Mouse (Mus musculus): ENCODE results near the gene Inpp5k.

The Inpp5k gene

GRCm38 (mm10) chr11:75653781-75654470, 23.1 kb downstream of the Inpp5k start:
- DNase-seq (ENCODE audit: low spot score in 2 of 2), result peak in 1 of 2 experiments; percentile 55

- DNase-seq (ENCODE audit: low spot score in 2 of 2), result no peak
Observed at GRCm38 (mm10) chr11:75654471-75655390, 23.9 kb downstream of the Inpp5k start.

- peak; percentile 47 to 70 for DNase-seq (ENCODE audit: low spot score in 2 of 2)
Observed at GRCm38 (mm10) chr11:75655621-75656545, 25.1 kb downstream of the Inpp5k start.

GRCm38 (mm10) chr11:75656621-75657590, 26.1 kb downstream of the Inpp5k start:
- no peak for DNase-seq (ENCODE audit: low spot score in 2 of 2)

DNA sequence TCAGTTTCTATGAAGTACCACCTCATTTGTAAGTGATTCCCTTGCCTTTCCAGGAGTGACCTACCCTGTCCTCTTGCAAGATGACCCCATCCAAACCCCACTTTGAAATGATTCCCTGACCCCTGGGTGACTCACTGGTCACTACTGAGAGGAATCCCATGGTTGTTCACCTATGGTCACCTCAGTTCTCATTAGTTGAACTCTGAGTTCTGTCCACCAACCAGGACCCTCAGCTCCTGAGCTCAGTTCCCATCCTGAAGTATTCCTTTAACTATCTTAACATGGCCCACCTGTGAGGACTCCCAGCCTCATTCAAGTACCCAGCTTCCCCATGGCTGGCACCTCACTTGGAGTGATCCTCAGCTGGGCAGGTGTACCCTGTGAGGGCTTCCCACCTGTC, 27.1 kb downstream of the Inpp5k start:
- no peak for DNase-seq (ENCODE audit: low spot score in 2 of 2)

GRCm38 (mm10) chr11:75658311-75658710, 27.5 kb downstream of the Inpp5k start:
- DNase-seq (ENCODE audit: low spot score in 2 of 2), result no peak

DNA sequence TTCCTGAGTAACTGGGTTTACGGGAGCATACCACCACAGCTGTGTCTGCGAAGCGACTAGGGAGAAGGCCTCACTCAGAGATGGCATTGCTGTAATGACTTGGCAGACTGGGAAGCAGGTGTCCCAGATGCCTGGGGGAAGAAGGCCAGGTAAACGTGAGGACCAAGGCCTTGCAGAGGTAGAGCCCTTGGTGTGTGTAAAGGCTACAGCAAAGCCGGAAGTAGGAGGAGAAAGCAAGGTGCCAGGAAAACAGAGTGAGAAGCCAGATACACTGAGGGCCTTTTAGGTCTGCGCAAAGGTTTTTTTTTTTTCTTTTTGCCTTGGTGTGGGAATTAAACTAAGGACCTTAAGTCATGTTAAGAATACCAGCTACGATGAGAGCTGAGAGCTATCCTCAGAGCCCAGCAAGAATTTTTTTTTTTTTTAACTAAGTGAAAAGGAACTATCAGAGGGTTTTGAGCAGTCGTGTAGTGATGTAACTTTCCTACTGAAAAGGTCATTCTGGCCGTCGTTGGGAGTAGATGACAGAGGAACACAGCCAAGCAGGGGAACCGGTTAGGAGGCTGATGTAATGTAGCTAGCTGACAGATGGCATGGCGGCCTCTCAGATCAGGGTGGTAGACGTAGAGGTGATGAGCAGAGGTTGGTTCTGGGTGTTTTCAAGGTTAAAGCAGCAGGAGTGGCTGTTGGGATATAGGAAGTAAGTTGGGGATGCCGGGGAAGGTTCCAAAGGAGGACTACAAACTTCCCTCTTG, 28.4 kb downstream of the Inpp5k start:
- DNase-seq (ENCODE audit: low spot score in 2 of 2), result no peak

DNA sequence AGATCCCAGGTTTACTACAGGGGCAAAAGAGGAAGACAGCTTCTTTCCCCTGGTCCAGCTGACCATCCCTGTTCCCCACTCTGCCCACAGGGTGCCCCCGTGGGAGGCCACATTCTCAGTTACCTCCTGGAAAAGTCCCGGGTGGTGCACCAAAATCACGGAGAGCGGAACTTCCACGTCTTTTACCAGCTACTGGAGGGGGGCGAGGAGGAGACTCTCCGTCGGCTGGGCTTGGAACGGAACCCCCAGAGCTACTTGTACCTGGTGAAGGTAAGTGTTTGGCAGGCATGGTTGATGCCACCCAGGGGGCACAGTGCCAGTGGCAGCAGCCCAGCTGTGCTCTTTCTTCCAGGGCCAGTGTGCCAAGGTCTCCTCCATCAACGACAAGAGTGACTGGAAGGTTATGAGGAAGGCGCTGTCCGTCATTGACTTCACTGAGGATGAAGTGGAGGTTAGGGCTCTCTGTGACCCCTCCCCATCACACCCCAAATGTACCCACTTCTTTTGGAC, 29.3 kb downstream of the Inpp5k start:
- DNase-seq (ENCODE audit: low spot score in 2 of 2), result no peak

- DNase-seq (ENCODE audit: low spot score in 2 of 2), result no peak
Observed at GRCm38 (mm10) chr11:75660941-75661800, 30.4 kb downstream of the Inpp5k start.

DNA sequence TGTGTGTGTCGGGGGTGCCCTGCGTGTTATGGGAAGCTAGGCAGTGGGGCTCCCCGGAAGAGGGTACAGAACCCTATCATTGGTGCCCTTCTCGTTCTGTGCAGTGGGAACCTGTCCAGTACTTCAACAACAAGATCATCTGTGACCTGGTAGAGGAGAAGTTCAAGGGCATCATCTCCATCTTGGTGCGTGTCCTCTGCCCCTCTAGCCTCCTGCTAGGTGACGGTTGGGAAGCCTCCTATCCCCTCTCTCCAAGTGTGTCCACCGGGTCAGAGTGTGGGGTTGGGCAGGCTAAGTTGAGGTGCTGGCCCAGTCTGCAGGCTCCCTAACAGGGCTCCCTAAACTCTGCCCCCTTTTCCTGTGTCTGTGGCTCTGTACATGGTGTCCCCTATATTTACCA, 31.3 kb downstream of the Inpp5k start:
- no peak for DNase-seq (ENCODE audit: low spot score in 2 of 2)

DNA sequence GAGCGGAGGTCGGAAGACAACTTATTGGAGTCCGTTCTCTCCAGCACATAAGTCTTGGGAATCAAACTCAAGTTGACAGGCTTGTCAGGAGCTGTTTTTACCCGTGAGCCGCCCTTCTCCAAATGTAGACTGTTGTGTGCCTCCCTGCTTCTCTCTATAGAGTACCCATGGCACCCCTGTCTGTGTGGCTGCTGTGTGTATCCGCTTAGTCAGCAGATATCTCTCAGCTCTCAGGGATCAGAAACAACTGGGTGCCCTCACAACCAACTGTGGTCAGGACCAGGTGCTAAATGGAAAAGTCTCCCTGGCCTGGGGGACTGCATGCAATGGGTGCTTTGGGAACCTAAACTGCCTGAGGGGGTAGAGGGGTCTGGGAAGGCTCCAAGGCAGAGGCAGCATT, 35.5 kb downstream of the Inpp5k start:
- no peak for DNase-seq (ENCODE audit: low spot score in 2 of 2)

GRCm38 (mm10) chr11:75668621-75669020, 37.8 kb downstream of the Inpp5k start:
- no peak for DNase-seq (ENCODE audit: low spot score in 2 of 2)

GRCm38 (mm10) chr11:75669176-75669852, 38.5 kb downstream of the Inpp5k start:
- DNase-seq (ENCODE audit: low spot score in 2 of 2), result no peak

GRCm38 (mm10) chr11:75669853-75670200, 39.0 kb downstream of the Inpp5k start:
- DNase-seq (ENCODE audit: low spot score in 2 of 2), result no peak

GRCm38 (mm10) chr11:75671426-75672180, 40.8 kb downstream of the Inpp5k start:
- no peak for DNase-seq (ENCODE audit: low spot score in 2 of 2)

DNA sequence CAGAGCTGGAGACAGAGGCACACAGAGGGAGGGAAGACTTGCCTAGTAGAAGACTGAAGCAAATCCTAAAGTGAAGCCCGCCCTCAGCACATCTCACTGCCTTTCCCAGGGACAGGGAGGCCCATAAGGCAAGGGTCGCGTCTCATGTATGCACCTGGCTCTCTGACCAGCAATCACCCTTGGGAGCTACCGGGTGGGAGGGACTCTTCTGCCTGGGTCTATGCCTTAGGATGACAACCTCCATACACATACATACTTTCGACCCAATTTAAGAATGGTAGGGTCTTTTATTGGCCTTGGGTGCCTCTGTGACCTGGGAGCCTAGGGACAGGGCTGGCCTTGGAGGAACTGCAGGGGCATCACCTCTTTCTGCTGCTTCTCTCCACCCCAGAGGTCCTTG, 42.6 kb downstream of the Inpp5k start:
- DNase-seq (ENCODE audit: low spot score in 2 of 2), result no peak

DNA sequence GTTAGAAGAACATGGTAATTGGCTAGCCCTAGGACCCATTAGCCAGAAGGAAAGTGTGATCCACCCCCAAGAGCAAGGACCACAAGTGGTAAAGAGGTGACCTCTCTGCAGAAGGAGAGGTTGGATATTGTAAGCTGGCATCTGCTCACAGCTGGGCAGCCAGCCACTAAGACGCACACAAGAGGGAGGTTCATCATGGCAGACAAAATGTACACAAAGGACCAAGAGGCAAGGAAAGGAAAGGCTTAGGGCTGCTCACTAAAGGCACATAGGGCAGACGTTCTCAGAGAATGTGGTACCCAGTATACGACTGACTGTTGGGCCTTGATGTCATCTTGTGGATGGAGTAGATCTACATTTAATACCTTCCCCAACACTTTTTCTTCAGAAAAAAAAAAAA, 44.1 kb downstream of the Inpp5k start:
- DNase-seq (ENCODE audit: low spot score in 2 of 2), result no peak

Measured in right cerebral cortex, adult 2 months (tissue).